Mouse (Mus musculus) cerebellum, postnatal 14 days (tissue): Measurements from ENCODE around the gene Prkcq.

Source experiments
- DNase-seq, 2 experiments: peaks; one replicate each; pipeline ENCODE4 v3.0.0; 2021; ENCODE audit warnings: mixed read lengths in 2 of 2

Gene Prkcq

DNA sequence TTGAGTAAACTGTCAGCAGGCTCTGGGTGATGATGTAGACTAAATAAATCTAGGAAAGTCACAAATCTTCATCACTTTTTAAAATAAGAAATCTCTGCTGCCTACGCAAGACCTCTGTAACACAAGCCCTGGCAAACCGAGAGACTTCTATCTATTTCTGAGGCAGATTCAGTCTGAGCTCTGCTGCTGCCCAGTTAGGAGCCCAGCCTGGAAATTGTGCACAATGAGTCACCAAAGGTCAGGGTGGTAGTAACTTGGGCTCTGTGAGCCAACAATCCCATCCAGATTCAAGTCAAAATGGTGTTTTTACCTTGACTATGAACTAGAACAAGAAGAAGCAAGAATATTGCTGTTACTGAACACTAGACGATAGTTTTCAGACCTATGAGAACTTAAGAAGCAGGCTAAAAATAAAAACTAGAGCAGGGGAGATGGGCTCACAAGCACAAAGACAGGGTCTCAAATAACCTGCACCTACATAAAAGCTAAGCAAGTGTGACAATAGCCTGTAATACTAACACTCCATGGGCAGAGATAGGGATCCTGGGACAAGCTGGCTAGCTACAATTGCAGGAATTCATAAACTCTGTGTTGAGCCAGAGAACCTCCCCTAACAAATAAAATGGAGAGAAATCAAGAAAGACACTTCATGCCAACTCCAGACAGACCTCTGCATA is 53.0 kb downstream of the Prkcq start:
- no peak for DNase-seq

DNA sequence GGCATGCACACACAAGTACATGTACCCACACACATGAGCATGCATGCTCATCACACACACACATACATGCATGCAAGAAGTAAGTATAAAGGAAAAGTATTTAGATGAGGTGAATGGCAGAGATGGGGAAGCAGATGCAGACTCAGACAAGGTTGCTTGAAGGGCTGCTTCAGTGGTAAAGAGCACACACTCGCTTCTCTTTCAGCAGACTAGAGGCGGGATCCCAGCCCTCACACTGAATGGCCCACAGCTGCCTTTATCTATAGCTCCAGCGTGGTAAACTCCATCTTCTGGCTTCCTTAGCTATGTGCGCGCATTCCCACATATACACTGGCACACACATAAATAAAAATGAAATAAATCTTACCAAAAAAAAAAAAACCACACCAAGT is 53.6 kb downstream of the Prkcq start:
- DNase-seq, result no peak

DNA sequence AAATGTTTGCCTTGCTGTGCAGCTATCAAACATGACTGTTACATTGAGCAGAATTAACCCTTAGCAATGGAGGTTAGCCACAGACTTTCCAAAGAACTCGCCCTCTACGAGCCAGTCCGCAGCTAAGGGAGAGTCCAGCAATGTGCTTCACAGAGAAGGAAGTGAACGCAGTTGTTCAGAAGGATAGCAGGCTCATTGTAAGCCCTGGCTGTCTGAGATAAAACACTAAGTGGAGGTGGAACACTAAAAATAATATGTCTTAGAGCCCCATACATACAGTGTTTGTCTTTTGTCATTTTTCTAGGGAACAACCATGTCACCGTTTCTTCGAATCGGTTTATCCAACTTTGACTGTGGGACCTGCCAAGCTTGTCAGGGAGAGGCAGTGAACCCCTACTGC is 54.6 kb downstream of the Prkcq start:
- DNase-seq, result no peak

DNA sequence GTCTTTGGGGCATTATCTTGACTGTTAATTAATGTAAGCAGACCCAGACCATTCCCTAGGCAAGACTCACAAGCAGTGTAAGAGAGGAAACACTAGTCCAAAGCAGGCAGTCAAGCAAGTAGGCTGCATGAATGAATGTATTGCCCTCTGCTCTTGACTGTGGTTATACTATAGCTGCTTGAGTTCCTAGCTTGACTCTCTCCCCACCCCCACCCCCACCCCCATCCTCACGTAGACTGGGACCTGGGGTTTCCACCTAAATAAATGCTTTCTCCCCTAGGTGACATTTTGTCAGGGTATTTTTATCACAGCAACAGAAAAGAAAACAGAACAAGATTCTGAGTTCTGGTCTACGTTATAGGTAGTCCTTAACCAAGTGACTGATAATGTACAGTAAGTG is 57.2 kb downstream of the Prkcq start:
- DNase-seq, result no peak

DNA sequence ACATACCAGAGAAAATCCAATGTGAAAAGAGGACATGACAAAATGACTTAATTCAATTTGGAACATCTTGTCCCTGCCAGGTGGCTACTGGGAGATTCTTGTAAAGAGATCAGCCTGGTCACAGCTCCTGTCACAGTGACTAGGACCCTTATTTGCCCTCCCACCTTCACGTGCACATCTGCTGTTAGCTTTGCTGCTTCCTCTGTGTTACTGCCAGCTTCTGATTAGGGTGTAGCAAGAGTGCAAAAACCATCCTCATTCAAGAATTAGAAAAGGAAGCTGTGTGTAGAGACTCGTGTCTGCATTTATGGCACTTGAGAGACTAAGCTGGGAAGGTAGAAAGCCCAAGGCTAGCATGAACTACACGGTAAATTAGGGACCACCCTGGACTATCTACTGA is 59.2 kb downstream of the Prkcq start:
- DNase-seq, result no peak

DNA sequence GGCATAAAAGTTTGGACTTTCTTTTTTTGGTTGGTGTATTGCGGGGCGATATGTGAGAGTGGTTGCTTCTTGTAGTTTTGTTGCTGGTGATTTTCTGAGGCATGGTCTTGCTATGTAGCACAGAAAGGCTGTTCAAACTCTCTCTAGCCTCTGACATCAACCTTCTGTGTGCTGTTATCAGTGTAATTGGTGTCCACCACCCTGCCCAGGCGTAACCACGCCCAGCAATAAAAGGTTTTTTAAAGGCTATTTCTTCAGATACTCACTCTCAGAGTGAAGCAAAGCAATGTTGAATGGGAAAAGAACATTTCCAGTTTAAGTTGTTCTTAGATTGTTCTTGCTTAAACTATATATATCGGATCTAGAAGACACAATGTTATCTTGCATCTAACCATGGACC is 60.1 kb downstream of the Prkcq start:
- no peak for DNase-seq

DNA sequence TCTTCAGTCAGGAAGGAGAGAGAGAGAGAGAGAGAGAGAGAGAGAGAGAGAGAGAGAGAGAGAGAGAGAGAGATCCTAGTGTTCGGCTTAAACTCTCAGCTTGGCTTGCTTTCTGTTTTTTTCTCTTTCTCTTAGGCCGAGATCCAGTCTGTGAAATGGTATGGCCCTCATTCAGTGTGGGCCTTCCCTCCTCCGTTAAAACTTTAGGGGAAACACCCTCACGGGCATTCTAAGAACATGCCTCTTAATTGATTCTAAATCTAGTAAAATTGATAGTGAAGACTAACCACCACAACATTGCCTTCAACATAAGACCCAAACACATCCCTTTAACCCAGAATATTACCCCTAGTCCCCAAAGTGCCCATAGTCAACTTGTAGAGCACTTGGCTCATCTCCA is 66.3 kb downstream of the Prkcq start:
- DNase-seq, result no peak

DNA sequence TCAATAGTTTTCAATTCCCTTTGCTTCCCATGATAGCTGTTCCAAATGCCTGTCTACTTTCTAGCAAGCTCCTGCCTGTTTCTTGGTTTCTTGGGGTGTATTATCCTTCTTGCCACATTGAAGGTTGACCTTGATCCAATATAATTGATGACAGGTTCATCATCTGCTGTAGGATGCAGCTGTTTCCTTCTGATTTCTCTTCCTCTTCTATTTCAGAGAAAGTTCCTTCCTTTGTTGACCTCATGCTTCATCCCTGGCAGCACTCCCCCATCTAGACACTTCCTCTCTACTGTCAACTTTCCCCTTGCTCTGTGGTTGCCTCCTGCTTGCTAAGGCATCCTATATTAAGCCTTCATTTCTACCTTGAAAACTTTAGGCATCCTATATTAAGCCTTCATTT is 67.6 kb downstream of the Prkcq start:
- DNase-seq, result no peak

DNA sequence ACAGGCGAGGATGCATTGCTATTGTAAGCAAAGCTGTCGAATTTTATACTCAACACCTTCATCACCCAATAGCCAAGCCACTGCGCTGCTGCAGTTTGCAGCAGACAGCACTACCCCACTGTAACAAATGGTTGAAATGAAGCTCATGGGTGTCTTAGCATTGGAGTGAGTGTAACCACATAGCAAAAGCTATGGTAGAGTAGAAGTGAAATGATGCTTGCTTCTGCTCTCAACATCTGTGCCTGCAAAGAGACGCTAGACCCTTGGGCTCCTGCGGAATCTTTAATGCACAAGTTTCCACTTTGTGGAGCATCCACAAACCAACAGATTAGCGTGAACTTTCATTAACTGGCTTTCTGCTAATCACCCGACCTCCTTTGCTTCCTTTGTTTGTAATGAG is 74.0 kb downstream of the Prkcq start:
- DNase-seq, result no peak

DNA sequence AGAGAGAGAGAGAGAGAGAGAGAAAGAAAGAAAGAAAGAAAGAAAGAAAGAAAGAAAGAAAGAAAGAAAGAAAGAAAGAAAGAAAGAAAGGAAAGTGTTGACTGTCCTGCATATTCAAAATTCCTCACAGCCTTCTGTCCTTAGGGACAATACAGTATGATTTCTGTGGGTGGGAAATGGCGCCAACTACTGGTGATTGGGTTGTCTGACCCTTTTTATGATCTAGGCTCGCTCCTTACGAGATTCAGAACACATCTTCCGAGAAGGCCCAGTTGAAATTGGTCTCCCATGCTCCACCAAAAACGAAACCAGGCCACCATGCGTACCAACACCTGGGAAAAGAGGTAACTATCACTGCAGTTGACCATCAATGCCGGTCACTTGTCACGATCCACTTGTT is 82.0 kb downstream of the Prkcq start:
- peak; percentile 30 to 51 for DNase-seq

DNA sequence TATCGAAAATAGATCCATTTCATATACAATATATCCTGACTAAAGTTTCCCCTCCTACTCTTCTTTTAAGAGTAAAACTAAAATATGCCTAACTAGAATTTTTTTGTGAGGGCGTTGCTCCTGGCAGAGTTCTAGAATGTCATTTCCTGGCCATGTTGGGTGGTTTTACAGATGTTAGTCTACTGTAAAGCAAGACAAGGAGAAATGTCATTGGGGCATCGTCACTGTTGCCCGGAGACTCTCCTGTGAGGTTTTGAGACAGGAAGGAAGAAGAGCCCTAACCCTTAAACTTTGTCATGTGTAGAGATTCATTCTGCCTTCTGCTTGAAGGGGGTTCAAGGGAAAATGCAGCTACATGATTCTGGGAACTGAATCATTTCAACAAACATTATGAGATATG is 82.5 kb downstream of the Prkcq start:
- no peak for DNase-seq

DNA sequence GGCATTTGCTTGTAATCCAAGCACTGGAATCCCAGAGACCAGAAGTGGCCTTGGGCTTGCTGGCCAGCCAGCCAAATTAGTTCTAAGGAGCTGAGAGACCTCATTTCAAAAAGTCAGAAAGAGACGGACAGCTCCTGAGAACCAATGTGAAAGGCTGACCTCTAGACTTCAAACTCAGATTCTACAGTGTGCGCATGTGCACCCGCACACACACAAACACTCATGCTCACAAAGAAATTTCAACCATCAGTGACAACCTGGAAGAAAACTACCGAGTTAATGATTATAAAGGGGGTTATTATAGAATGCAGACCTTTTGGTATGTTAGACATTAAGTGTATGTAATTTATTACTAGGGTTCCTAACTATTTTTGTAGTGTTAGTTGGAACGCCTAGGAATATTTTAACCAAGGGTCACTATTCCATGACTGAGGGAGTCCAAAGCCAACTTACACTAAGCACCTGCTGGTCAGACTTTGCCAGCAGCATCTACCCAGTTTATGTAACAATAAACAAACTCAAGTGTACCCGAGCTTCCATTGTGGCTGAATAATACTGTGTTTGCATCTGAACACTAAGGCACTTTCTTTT is 85.4 kb downstream of the Prkcq start:
- no peak for DNase-seq

DNA sequence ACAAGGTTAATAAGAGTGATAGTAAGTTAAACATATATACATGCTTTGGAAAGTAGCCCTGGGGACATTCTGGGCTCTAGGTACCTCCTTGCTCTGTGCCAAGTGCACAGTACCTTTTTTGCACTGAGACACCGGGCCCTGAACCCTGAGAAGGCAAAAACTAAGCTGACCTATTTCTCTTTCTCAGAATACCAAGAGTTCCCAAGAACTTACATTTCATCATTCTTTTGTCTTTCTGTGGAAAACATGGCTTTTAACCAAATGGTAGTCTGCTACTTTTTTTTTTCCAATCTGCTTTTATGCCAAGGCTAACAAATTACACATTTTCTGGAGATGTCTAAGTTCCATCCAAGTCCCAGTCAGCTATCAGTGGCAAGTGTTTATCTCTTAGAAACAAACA is 86.3 kb downstream of the Prkcq start:
- no peak for DNase-seq

DNA sequence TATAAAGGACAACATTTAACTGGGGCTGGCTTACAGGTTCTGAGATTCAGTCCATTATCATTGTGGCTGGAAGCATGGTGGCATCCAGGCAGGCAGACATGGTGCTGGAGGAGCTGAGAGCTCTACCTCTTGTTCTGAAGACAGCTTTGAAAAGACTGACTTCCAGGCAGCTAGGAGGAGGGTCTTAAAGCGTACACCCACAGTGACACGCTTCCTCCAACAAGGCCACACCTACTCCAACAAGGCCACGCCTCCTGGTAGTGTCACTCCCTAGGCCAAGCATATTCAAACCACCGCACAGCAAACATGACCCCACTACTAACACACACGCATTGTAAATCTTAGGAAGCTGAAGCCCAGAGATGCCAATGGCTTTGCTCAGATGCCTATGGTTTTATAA is 87.5 kb downstream of the Prkcq start:
- DNase-seq, result no peak

DNA sequence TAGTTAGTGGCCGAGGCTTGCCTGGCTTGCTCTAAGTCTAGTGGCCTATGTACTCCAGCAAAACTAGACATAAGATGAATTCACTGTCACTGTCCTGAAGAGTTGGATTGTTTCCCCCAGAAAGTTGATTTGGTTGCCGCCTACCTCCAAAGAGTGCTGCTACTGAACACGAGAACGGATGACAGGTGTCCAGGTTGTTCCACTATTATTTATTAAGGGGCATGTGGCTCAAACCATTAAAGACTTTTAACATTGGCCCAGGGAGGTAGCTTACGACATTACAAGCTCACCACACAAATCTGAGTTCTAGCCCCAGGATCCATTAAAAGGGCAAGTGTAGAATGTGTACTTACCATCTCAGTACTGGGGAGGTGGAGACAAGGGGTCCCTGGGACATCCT is 92.9 kb downstream of the Prkcq start:
- DNase-seq, result no peak

DNA sequence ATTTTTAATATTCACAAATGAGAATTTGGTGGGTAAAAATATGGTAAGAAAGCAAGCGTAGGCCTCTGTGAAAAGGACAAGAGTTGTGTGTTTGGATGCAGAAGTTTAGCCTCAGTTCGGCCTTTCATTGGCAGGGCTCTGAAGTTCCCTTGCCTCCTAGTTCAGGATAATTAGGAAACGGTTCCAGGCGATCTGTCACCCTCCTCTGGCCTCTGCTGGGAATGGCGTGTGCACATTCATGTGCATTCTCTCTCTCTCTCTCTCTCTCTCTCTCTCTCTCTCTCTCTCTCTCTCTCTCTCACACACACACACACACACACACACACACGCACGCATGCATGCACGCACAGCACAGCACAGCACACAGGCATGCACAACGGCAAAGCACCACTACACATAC is 93.5 kb downstream of the Prkcq start:
- peak in 1 of 2 experiments; percentile 8 for DNase-seq

DNA sequence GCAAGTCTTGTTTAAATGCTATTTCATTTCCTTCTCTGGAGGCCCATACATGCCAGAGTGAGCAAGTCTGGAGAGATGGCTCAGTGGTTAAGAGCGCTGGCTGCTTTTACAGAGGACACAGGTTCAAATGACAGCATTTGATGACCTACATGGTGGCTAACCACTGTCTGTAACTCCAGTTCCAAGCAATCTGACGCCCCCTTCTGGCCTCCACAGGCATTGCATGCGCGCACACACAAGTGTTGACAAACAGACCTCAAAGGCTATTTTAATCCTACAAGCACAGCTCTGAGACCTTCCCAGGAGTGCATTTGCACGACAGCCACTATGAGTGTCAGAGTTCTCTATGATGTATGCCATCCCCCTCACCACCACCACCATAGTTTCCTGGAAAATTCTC is 94.4 kb downstream of the Prkcq start:
- DNase-seq, result peak in 1 of 2 experiments; percentile 25

DNA sequence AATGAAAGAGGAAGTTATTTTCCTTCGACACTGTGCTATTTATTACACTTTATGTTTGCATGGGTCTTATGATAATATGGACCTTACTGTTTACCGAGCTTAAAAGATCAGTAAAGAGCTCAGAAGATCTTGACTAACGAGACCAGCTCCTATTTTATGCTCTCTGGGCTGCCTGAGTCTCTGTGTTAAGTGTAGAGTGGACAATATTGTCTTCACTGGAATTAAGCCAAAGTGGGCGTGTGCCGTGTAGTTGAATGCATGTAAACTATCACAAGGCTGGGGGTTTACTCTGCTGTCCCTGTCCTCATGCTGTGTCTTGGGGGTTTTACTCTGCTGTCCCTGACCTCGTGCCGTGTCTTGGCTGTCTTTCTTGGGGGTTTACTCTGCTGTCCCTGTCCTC is 107.1 kb downstream of the Prkcq start:
- peak in 1 of 2 experiments; percentile 12 for DNase-seq

DNA sequence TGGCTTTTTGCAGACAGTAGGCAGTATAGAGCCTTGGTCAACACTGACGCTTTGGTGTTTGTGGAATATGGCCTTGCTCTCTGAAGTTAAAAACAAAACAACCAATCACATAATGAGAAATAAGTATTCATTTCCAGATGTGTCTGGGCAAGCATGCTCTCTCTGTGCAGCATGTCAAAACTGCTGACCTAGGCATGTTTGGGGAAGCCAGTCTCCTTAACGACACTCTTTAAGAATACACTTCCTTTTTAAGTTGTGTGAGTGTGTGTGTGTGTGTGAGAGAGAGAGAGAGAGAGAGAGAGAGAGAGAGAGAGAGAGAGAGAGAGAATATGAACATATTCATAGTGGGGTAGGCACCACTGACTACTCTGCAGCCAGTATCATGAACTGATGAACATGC is 108.3 kb downstream of the Prkcq start:
- DNase-seq, result no peak

DNA sequence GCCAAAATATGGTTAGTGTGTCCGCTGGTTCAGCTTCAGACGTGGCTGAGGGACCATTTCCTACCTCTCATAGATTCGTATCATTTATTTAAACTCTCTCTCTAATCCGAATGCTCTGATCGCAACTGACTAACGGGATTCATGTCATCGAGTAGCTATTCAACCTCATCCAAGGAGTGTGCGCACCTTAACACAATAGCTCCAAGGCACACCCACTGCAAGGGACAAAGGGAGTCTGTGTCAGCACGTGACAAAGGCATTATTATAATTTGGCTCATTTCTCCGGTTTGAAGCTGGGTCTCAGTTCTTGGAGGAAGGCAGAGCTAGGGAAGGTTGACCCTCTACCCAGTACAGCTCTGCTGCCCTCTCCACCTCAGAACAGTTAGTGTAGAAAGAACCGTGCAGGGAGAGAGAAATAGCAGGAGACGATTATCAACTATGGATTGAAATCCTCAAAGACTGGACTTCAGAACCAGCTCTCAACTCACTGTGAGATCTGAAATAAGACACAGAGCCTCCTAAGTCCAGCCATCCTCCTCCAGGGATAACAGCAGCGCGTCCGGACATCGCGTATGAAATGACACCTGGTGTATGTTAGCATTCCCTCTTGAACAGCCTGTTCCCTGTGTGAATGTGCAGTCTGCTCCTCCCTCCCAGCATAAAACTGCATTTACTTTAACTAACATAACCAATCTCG is 116.1 kb downstream of the Prkcq start:
- no peak for DNase-seq

DNA sequence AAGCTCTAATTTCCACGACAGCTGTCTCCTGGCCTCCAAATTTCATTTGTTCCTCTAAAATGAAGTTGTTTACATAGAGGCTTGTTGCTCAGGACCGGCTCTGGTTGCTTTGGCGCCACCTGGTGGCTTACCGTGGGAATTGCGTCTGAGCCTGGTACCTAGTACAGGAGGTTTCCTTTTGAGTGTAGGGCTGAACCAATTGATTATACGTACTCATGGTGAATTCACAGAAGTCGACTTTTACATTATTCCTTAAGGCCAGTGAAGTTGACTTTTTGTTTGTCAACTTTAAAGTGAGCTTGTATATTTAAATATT is 116.6 kb downstream of the Prkcq start:
- peak; percentile 90 to 91 for DNase-seq

DNA sequence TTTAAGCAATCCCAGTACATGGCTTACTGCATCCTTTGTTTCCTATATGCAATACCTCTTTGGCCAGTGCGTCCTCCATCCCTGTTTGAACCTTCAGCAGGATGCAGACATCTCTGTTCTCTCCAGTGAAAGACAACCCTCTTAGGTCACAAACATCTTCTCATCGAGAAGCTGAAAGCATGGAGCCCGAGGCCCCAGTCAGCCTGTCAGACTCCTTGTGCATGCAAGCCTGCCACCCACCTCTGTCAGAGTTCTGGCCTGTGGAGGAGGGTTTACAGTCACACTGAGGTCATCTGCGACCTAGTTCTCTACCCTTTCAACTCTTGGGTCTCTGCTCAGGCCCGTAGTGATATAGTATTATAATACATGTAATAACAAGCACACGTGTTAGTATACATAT is 119.0 kb downstream of the Prkcq start:
- no peak for DNase-seq

DNA sequence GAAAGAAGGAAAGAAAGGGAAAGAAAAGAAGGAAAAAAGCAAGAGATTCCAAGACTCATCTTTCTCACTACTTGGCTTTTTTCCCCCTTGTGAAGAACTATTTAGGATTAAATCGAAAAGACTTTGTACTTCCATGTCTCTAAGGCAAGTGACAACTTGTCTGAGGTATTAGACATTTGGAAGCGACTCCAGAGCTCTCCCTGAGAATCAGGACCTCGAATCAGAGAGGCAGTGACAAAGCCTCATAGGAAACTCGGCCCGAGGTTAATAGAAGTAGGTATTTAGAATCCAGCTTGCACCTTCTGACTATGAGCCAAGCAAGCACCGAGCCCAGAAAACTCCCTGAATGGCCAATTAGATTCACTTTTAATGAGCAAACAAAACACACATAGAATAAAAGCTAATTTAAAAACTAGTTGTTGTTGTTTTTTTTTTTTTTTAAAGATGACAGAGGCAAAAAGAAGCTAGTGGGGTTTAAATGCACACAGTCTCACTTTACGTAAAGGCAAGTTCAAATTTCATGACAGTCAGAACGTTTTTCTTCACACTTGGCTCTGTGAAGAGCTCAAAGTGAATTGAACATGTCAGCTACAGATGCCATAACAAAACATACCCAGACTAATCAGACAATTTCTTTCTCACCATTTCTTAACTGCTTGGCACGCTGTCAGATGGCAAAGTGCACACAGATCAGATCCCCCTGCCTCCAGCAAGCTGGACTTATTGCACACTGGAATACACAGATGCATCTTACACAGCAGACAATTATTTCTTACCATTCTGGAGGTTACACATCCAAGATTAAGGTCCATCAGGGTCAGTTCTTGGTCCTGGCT is 119.9 kb downstream of the Prkcq start:
- no peak for DNase-seq

DNA sequence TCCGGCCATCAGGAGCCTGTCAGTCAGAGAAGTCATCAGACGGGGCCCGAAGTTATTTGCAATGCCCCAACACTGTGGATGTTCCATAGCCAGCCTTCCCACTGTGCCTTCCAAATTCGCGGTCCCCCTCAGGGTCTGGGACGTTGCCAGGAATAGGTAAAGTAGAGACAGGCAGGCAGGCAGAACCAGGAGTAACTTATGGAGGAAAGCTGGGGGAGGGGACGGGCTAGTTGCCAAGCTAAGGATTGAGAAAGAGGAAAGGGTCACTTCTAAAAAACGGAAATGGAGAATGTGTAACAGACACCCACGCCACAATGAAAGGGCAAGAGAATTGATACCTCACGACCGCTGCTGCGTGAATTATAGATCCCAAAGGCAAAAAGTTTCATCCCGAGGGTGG is 121.2 kb downstream of the Prkcq start:
- no peak for DNase-seq
